Mouse (Mus musculus) thymus, postnatal 14 days (tissue): Measurements from ENCODE around the gene Hist1h2bf.
"Not testable (repeated sequence)": the region's sequence is repeated elsewhere in the genome, so short reads cannot be mapped to it uniquely, and the experiment has no call there.

Experiments used
- DNase-seq: peaks from one replicate; pipeline ENCODE4 v3.0.0; 2021

Hist1h2bf gene

GRCm38 (mm10) chr13:23573898-23574524 is at the start of gene Hist1h2bf, which contains the start of gene Hist1h2ad:
Hist1h2bf (minus strand) TSS chr13:23574196.
Hist1h2ad (plus strand) TSS chr13:23574381.
- DNase-seq: peak; percentile 92

- peak; percentile 40 for DNase-seq
Measured at GRCm38 (mm10) chr13:23622861-23623450, 49.0 kb upstream of the Hist1h2bf start.

GRCm38 (mm10) chr13:23622175-23622671 is 48.2 kb upstream of the Hist1h2bf start, which contains the start of gene Hist1h1e:
Hist1h1e (minus strand) TSS chr13:23622558.
- peak; percentile 91 for DNase-seq

GRCm38 (mm10) chr13:23621532-23622174 is 47.7 kb upstream of the Hist1h2bf start:
- DNase-seq: peak; percentile 77

GRCm38 (mm10) chr13:23620733-23621531 is 46.9 kb upstream of the Hist1h2bf start, which contains the start of gene Hist1h2be:
Hist1h2be (minus strand) TSS chr13:23621124.
- DNase-seq: peak; percentile 65

- DNase-seq: no peak
Measured at GRCm38 (mm10) chr13:23620056-23620732, 46.2 kb upstream of the Hist1h2bf start.

GRCm38 (mm10) chr13:23611638-23612037 is 37.6 kb upstream of the Hist1h2bf start:
- DNase-seq: no peak

GRCm38 (mm10) chr13:23610393-23610792 is 36.4 kb upstream of the Hist1h2bf start:
- DNase-seq: no peak

- DNase-seq: no peak
Measured at GRCm38 (mm10) chr13:23609844-23610243, 35.8 kb upstream of the Hist1h2bf start.

- no peak for DNase-seq
Measured at GRCm38 (mm10) chr13:23609209-23609608, 35.2 kb upstream of the Hist1h2bf start.

GRCm38 (mm10) chr13:23605052-23605451 is 31.1 kb upstream of the Hist1h2bf start:
- DNase-seq: no peak

- no peak for DNase-seq
Measured at GRCm38 (mm10) chr13:23604452-23604851, 30.5 kb upstream of the Hist1h2bf start.

- DNase-seq: no peak
Measured at GRCm38 (mm10) chr13:23603182-23603699, 29.2 kb upstream of the Hist1h2bf start.

GRCm38 (mm10) chr13:23597957-23598356 is 24.0 kb upstream of the Hist1h2bf start:
- DNase-seq: peak; percentile 85

GRCm38 (mm10) chr13:23595622-23596372 is 21.8 kb upstream of the Hist1h2bf start:
- DNase-seq: no peak

- DNase-seq: no peak
Measured at GRCm38 (mm10) chr13:23595185-23595584, 21.2 kb upstream of the Hist1h2bf start.

GRCm38 (mm10) chr13:23593051-23593770 is 19.2 kb upstream of the Hist1h2bf start:
- peak; percentile 20 for DNase-seq

GRCm38 (mm10) chr13:23592614-23593013 is 18.6 kb upstream of the Hist1h2bf start:
- DNase-seq: no peak

GRCm38 (mm10) chr13:23591886-23592285 is 17.9 kb upstream of the Hist1h2bf start:
- not testable (repeated sequence) for DNase-seq

GRCm38 (mm10) chr13:23591206-23591605 is 17.2 kb upstream of the Hist1h2bf start:
- no peak for DNase-seq

GRCm38 (mm10) chr13:23586940-23587225 is 12.9 kb upstream of the Hist1h2bf start:
- DNase-seq: no peak
